Mouse (Mus musculus) thymus, postnatal 10 days (tissue): ENCODE results near the gene Il9r.
A peak's percentile ranks its signal among the peaks of the same experiment; 100 is the strongest.

Source experiments
- DNase-seq, 2 experiments: peaks; one replicate each; pipeline ENCODE4 v3.0.0; 2021; ENCODE audit warnings: low spot score in 2 of 2

The Il9r gene

DNA sequence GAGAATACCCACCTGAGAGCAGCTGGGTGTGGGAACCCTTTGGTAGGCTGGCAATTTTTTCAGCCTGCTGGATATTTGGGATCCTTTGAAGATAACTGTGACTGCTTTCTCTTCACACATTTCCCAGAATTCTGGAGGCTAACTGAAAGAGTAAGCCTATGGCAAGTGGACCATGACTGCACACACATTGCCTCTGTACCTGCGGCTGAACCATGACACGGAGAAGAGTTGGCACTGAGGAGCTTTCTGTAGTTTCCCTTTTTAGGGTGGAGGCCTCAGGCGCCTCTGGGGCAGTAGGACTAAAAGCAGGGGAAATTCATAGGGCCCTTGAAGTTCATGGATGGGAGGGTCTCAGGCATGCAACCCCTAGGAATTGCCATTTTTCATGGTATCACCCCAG lies 40.9 kb downstream of the Il9r start:
- no peak for DNase-seq

DNA sequence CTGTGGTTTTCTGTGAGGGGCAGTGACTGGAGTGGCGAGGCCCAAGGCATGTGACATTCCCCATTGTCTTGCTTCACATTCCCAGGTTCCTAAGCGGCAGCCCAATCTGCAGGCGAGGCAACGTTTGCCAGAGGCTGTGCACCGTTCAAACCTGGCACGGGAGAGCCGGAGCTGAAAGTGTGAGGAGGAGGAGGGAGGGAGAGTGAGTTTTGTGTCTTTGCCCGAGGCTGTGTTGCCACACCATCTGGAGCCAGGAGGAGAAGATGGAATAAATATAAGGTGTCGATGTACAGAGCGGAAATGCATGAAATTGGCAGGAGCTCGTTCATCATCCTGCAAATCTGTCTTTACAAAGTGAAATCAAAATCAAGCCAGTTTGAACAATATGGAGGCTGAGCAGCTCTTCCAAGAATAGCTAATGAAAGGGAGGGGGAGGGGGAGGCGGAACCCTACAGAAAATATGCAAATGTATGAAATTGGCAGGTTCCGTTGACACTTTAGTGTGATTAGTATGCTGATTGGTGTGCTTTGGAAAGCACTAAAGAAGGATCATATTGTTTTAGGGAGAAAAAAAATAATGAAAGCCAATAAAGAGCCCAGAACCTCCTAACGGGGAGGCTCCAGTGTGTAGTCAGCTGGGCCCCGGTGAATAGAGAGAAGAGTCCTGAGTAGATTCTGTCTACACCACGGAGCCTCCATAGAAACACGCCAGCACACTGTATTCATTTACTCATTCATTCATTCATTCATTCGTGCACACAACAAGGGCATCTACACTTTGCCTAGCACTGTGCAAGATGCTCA lies 42.1 kb downstream of the Il9r start:
- DNase-seq, result no peak

DNA sequence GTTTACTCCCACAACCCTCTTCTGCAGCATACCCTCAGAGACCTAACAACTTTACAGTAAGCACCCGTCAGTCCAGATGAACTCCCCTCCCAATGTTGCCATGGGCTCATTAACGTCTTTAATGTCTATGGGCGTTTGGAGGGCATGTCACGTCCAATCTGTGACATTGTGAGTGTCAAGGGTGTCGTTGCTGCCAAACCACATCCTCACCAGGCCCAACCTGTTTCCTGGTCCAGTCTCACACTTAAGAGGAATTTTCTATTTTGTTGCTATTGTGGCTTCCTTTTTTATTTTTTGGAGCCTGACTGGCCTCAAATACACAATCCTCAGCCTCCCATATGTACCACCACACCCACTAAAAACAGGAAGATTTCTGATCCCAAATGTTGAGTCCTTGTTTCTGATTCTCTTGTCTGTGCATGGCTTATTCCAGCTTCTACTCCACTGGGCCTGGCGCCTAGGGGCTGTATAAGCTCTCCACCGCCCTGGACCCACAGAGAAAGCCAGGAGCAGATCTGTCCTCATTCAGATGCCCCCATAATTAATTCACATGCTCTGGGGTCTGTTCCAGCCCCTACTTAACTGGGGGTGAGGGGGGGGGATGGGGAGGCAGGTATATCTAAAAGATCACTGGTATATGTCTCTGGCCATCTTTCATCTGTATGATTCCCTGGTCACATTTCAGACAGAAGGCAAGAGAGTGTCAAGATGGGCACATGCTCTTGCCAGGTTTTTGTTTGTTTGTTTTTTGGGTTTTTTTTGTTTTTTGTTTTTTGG lies 43.0 kb downstream of the Il9r start:
- DNase-seq, result no peak

DNA sequence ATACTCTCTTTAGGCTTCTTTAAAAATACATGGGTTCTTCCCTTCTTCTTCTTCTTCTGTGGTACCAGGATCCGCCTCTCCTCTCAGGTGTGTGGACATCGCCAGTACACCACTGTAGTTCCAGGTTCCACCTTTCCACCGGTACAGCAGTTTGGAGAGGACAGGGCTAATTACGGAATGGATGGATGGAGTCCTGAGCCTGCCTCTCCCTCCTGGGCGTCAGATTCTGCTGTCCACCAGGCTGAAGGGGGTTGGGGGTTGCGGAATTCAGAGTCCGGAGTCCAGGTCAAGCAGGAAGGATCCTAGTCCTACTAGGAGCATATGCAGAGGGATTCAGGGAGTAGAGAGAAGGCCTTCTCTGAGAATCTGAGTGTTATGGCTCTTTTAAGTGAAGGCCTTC lies 46.9 kb downstream of the Il9r start:
- DNase-seq, result no peak

DNA sequence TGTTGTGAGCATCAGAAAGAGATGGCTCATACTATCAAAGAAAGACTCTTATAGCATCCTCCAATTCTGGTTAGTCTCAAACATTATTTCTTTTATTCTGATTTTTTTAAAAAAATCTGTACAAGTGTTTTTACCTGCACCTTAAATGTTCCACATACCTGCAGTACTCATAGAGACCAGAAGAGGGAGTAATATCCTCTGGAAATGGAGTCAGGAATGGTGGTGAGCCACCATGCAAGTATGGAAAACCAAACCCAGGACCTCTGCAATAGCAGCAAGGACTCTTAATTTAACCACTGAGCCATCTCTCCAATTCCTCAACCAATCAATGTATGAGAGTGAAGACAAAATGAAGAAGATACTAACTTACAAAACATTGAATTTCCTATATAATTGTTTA lies 47.3 kb downstream of the Il9r start:
- no peak for DNase-seq

DNA sequence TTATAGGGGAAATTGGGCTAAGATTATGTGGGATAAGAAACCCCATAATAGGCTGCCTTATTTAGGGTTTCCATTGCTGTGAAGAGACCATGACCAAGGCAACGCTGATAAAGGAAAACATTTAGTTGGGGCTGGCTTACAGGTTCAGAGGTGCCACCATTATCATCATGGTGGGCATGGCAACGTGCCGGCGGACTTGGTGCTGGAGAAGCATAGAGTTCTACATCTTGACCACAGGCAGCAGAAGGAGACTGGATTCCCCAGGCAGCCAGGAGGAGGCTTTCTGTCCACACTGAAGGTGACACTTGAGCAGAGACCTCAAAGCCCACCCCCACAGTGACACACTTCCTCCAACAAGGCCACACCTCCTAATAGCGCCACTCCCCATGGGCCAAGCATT lies 48.8 kb downstream of the Il9r start:
- no peak for DNase-seq

DNA sequence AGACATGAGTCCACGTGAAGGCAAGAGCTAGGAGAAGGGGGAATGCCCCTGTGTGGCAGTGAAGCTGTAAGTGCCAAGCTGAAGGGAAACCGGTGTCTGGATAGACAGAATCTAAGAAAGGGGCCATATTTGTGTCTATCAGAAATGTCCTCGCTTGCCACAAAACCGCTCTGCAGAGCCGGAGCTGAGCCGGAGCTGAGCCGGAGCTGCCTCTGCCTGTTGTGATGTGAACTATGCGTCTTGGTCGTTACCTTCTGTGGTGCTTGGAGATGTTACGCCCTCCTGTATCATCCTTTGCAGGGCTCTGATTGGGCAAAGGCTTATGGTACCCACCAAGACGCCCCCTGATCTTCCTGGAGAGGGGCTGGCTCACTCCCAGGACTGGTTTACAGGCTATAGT lies 50.5 kb downstream of the Il9r start:
- no peak for DNase-seq

DNA sequence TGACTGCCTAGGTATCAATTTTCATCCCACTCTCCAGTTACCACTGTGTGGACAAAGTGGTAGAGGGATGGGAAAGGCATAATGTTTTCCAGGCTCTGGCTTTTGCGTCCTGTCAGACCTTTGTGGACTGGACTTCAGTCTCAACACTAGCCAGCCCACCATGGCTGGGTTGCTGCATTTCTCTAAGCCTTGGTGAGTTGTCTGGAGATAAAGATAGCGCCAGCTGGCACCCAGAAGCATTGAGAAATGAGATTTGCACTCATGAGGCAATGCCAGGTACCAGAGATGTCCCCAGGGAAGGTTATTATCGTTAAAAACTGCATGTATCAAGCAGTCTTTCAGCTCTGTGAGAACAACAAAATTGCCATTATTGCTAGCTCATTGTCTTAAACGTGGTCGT lies 57.3 kb downstream of the Il9r start:
- no peak for DNase-seq

DNA sequence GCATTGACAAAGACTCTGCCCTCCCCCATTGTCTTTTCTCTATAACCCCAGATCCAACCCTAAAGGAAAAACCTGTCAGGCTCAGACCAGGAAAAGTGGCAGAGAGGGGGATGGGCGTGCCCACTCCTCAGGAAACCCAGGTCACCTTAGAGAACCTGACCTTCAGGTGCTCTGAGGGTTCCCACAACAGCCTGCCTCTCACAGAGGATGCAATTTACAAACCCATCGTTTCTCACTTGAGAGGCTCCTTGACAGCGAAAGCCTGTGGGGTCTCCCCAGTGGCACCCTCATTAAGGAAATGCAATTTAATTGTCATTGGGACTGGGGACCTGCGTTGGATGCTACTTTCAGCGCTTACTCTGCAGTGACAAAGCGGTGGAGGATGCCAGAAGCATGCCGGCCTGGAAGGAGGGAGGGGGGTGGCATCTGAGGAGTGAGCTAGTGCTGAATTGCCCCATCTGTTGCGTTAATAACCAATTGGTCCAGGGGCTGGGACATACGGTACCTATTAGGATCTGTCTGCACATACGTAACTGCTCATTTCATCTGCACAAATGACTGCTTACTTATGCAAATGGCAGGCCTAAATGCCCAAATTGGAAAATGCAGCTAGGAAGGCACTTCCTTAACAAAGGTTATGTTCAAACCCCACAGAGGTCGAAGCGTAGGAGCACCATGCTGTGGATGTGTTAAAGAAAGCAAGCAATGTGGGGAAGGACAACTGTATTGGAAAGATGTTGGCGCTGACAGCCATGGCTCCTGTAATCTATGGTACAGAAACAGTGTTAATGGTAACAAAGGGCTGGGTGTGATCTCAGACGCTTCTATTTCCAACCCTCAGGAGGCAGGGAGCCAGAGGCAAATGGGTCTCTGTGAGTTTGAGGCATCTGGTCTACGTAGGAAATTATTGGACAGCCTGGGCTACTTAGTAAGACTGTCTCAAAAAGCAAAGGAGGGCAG lies 58.2 kb downstream of the Il9r start:
- DNase-seq, result no peak

DNA sequence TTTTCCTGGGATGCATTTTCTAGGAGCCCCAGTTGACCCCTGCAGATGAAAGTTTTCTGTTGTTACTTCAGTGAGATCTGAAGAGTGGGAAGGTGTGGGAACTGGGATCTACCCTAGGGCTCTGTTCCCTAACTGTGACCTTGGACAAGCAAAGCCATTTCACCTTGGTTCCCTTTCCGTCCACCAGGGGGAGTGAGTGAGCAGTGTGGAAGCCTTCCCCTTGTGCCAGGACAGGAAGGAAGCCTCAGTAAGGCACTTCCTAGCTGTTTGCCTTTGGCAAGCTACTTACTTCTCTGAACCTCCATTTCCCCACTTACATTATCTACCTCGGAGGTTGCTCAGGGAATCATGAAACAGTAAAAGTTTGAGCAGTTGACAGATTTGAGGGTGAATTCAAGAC lies 59.0 kb downstream of the Il9r start:
- DNase-seq, result peak; percentile 80 to 91

DNA sequence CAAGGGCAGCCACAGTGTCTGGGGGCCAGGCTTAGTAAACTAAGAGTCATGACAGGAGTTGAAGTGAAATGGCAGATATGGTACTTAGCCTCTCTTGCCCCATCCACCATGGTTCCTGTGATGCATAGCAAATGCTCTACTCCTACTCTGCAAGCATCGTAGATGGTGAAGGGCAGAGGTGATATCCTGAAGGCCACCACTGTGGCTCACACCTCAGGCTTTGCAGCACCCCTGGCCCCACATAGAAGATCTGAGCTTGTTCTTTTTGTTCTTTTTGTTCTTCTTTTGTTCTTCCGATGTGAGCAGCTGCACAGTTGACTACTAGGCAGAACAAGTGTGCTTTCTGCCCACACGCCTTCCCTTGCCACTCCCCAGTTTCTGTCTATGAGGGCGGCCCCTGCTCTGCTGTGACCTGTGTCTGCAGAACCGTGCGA lies 60.5 kb downstream of the Il9r start:
- DNase-seq, result peak; percentile 66

DNA sequence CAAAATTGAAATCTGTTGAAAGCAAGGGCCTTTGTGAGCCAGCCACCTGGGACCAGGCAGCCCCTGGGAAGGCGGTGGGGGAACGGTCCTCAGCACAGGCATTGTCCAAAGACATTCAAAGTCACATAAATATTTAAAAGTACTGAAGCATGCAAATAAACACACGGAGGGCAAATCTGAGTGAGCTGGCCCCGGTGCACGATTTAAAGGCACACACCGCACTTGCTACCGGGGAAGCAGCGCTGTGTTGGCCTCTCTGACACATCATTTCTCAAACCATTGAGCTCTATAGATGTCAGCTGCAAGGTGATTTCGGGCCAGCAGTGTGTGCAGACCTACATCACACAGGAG lies 61.5 kb downstream of the Il9r start:
- no peak for DNase-seq

DNA sequence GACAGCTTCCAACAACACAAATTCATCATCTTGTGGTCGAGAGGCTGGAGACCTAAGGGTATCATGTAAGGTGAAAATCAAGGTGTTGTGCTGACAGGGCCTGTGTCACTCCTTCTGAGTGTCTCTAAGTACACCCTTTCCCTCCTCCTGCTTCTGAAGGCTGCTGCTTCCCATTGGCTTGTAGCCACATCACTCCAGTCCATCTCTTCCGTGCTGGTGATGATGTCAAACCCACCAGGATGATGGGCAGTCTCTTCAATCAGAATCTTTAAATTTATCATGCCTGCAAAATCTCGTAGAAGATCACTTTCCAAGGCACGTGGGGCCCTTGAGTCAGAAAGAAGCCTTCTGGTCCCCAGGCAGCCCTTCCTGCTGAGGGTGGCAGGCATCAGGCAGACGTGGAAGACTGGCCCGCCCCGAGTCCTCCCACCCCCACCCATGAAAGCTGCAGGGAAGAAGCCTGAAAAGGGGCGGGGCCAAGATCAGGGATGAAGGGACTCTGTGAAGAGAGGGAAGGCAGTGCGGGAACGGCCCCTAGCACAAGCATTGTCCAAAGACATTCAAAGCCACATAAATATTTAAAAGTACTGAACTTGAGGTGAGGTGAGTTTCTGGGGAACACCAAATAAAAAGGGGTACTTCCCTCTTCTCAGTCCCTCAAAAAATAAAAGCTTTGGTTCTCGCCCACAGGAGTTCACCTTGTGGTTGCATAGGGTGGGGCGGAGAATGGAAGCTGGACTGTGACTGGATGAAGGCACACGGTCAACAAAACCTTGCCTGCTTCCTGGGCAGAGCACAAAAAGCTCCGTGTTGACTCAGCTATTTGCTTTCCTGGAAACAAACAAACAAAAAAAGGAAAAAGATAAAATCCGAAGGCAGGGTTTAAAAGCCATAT lies 62.1 kb downstream of the Il9r start:
- no peak for DNase-seq
